Mouse (Mus musculus): ENCODE data around the gene Nmrk1.

The Nmrk1 gene

DNA sequence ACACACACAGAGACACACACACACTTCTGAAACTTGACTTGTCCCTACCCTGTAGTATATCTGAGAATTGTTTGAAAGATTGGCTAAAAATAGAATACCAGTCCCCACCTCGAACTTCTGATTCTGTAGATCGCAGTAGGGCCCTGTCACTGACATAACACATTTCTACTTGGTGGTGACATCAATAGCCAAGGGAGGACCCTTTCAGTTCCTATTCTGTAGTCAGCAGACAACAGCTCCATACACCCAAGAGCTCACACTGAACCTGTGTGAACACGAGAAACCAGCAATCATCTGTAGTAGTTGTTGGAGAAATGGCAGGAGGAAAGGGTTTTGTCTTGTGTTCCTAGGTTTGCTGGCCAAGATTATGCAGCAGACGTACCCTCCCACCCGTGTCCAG, 23.2 kb downstream of the Nmrk1 start:
- DNase-seq = no peak

DNA sequence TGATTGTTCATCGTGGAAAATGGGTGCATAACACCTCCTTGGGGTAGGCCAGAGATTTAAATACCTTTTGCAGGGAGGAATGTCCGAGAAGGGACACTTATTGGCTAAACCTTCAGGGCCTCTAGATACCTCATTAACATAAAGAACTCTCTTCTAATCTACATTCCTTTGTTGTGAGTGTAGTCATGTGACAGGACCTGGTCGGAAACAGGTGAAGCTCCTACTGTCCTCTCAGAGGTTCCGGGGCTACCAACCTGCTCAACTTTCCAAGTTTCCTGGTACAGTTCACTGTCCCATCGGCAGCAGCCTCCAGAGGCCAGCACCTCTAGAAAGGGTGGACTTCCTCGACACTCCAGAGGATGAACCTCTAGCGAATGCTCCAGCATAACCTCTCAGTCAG, 24.2 kb downstream of the Nmrk1 start:
- no peak for DNase-seq

DNA sequence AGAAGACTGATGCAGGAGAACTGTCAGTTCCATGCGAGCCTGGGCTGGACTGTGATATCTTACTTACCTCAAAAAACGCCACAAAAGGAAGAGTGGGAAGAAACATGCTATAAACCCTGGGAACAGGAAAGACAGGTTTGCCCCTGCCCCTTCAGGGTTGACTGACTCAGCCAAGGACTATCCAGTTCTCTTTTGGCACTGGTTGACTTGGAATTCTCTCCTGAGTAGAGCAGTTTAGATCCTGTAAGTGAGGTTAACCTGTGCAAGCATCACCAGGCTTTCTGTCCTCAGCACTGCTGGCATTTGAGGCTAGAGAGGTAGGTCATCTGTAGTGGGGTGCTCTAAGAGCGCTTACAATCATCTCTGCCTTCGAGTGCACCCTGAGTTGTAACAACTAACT, 26.7 kb downstream of the Nmrk1 start:
- no peak for DNase-seq

DNA sequence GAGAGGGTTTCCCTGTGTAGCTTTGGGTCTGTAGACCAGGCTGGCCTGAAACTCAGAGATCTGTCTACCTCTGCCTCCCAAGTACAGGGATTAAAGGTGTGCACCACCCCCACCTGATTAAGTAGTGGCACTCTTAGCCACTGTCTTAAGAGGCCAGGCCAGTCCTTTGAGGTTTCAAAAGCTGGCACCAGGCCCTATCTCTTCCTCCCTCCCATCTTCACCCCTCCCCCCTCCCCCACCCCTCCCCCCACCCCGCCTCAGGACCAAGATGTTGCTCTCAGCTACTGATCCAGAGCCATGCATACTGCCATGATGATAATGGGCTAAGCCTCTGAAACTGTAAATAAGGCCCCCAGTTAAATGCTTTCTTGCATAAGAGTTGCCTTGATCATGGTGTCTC, 27.6 kb downstream of the Nmrk1 start:
- DNase-seq = no peak

DNA sequence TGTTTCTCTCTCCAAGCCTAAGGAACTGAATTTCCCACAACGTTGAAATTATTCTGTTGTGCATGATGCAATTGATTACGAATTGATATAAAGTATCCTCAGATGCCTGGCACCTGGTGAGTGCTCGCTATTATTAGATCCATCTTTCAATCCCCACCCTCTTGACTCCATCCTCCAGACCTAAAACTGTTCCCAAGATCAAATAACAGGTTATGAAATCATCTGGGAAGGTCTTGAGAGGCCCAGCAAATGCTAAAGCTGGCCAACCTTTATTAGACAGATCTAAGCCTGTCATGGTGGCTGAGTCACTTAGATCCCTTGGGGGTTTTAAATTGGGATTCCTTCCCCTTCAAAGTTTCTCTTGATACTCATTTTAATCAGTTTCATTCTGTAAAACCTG, 28.7 kb downstream of the Nmrk1 start:
- no peak for DNase-seq

DNA sequence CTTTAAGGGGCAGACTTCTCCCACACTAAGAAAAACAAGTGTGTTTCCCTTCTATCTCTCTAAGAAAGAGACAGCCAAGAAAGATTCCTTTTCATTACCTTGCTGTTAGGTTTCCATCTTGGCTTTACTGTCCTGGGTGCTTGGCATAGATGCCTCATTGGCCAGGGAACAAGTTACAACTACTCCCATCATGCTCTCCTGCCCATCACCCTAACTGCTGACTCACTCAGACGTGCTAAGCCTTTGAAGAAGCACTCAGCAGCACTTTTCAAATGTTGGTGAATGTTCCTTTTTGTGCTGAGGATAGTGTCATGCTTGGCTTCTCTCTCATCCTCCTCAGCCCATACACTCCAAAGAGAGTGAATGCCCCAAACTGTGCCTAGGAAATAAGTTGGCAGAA, 29.9 kb downstream of the Nmrk1 start:
- no peak for DNase-seq

DNA sequence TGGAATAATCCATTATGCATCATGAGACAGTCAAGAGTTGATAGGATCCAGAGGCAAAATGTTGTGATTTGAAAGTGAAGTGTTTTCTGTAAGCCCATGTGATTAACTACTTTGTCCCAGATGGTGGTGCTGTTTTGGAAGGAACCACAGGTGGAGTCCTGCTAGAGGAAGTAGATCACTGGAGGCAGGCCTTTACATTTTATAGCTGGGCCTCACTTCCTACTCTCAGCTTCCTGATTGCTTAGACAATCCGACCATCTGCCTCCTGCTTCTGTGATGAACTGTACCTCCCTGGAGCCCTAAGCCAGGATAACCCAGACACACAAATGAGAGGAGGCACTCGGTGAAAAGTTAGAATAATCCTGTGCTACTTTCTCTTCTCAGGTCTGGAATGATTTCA, 32.2 kb downstream of the Nmrk1 start:
- DNase-seq = no peak

DNA sequence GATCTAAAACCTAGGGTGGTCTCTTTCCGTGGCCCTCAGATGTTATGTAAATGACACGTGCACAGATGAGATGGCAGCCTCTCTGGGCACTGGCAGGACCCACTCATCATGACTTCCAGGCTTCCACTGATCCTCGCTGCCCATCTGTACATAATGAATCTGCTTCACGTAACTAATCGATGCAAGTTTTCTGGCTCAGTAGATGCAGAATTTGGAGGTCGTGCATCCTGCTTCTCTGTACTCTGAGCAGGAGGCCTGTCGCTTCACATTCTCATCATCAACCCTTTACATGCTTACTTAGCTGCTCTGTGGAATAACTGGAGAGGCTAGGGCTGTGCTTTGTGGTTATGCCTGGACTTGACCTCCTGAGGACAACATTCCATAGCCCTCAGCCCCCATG, 35.2 kb downstream of the Nmrk1 start:
- no peak for DNase-seq

DNA sequence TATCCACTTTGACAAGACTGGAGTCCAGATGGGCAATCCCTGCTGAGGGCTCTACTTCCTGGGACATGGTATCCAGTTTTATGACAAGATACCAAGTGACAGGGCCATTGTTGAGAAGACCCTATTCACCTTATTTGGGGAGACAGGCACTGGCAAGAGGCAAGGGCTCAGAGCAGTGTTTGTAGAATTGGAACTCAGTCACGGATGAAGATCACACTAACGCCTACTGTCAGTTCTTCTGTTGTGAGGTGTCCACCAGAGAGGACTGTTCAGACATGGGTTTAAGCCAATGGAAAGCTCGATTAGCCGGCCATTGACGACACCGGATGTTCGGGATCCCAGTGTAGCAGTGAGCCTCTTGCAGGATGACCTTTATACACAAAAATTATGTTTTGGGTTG, 37.8 kb downstream of the Nmrk1 start:
- no peak for DNase-seq

DNA sequence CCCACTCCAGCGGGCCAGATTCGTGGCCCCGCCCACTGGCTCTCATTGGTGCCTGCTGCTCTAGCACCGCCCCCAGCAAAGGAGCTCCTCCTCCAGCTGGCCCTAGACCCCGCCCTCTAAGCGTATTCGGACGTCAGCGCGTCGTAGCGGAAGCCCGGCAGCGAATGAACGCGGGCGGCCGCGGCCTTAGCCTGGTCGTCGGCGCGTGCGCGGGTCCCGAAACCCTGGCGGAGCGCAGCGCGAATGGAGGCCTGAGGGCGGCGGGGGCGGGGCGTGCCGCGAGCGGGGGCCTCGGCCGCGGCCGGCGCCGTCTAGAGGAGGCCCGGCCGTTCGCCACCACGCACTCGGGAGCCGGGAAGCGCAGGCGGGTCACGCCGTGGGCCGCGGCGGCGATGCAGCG, 38.9 kb downstream of the Nmrk1 start, which contains the start of gene Carnmt1:
Gene Carnmt1 (plus strand): TSS at position 157 of the 400 bp plus-strand sequence.
- DNase-seq = peak; percentile 97 to 98

DNA sequence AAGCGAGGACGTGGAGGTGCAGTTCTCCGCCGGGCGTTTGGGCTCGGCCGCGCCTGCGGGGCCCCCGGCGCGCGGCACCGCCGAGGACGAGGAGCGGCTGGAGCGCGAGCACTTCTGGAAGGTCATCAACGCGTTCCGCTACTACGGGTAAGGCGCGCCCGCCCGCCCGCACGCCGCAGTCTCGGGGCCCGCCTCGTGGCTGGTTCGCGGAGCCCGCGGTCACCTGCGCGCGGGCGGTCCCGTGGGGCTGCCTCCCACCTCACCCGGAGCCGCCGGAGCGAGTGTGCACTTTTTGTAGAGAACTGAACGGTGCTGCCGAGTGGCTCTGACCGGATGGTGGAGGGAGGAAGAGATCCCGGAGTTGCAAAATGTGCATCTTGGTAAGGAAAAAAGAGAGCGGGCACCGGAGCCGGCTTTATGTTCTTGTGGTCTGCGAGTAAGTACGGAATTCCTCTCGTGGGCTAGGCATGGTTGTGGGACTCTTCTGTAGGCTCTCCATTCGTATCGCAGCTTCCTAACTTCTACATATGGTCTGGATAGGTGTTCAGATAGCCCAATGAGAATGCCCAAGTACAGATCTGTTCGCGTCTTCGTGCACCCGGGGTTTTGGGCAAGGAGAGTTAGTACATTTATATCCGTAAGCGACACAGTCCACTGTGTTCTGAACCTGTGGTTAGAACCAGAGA, 39.4 kb downstream of the Nmrk1 start:
- peak; percentile 51 to 56 for DNase-seq

DNA sequence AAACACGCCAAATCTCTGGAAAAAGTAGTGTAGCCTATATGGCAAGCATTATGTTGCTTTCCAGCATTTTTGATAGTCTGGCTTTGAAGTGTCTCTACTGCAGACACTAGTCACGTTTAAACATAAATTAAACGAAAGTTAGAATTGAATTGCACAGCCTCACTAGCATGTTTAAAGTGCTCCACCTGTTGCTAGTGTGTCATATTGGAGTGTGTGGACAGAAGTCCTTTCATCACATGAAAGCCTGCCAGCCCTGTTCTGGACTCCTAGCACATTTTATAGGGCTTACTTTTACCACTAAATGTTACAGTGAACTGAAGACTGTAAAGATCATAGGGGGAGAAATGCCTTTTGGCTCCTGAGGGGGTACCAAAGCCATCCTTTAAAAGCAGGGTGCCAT, 40.7 kb downstream of the Nmrk1 start:
- DNase-seq = no peak

DNA sequence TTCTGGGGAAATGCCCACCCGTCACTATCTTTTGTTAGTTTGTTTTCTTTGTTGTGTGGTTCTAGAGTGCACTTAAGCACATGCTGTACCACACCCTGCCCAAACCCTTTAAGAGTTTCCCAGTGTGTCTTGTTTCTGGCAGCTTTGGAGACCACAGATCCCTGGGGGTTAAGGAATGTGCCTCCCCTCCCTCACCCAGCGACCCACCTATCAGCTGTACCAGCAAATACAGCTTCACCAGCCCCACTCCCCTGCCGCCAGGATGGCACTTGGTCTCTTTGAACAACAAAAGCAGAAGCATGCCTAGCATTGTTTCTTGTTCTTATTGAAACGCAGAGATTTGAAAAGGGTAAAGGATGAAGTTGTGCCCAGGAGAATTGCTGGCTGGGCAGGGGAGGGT, 41.4 kb downstream of the Nmrk1 start:
- no peak for DNase-seq

DNA sequence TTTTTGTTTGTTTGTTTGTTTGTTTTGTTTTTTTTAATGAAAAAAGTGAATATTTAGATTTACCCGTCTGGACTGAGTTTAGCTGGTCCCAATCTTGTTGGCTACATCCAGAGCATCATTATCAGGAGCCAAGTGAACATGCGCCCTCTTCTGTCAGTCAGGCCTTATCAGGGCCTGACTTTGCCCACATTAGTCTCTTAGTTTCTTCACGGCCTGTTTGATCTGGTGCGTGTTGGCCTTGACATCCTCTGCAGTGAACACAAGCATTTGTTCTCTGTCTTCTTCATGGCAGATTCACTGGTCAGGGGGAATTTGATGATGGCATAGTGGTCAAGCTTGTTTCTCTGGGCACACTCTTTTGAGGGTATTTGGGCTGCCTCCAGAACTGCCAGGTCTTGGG, 50.4 kb downstream of the Nmrk1 start:
- DNase-seq = no peak

DNA sequence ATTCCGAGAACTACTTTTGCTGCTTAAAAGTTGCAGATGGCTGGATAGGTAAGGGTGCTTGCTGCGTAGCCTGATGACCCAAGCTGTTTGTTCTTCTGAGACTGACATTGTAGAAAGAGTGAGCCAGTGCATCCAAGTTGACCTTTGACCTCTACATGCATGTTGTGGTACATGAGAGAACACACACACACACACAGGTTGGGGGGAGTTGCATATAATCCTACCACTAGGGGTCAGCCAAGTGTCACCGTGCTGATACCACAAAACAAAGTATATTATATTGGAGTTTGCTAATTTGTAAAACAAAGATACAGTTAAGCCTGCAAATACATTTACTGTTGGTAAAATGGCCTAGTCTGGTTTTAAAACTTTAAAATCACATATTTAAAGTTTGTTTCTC, 55.8 kb downstream of the Nmrk1 start:
- DNase-seq = peak; percentile 31 to 38

DNA sequence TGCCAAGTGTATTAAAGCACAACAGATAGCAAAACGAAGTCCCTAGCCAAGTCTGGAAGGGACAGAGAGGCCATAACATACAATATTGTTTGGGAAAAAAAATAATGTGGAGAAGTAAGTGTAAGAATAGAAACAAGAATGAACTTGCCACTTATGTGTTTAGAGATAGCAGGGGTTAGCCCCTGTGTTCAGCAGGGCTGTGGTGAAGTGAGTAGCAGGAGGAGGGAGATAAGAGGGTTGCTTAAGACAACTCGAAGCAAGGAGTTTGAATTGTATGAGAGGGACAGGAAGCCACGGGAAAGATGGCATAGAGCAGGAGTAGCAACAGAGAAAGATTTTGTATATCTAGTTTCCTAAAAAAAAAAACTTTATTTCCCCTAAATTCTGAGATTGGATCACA, 60.4 kb downstream of the Nmrk1 start:
- no peak for DNase-seq

DNA sequence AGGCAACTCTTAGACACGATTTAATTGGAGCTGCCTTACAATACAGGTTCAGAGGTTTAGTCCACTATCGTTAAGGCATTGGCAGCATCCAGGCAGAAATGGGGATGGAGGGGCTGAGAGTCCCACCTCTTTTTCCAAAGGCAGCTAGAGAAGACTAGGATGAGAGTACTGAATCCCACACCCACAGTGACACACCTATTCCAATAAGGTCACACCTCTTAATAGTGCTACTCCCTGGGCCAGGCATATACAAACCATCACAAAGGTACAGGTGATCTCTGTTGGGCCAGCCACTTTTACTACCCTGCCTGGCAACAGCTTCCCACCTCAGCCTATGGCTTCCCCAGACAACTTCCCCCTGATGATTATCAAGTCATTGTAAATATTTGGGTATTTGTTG, 61.0 kb downstream of the Nmrk1 start:
- no peak for DNase-seq

DNA sequence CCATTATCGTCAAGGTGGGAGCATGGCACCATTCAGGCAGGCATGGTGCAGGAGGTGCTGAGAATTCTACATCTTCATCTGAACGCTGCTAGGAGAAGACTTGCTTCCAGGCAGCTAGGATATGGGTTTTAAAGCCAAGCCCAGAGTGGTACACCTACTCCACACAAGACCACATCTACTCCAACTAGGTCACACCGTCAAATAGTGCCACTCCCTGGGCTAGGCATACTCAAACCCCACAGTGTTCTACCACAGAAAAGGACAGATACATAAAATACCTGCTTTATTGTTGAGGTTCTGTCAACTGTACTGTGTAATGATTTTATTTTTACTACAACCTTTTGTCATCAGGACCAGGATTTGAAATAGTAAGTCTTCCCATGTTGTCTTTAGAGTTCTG, 63.4 kb downstream of the Nmrk1 start:
- DNase-seq = no peak

DNA sequence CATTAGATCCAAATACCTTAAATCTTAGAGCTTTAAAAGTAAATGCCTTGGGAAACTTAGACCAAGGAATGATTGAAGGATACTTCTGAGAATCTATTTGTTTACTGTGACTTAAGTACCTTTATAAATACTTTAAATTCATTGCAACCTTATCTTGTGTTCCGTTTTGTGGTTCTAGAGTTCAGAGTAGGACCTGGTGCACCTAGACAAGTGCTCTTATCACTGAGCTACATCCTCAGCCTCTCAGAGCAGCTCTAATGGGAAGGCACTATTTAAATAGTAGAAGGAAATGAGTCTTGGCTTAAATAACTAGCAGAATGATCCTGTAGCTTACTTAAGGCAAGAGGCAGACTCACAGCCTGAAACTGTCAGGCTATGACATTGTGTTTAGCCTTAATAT, 63.8 kb downstream of the Nmrk1 start:
- no peak for DNase-seq
